Mouse (Mus musculus) limb, embryonic 14.5 days (tissue): ENCODE measurements around the gene Zer1. TPM values are rescaled to one million over a fixed set of nuclear protein-coding genes. Genes with fewer than 3 reads are reported as not detected.
A peak's percentile ranks its signal among the peaks of the same experiment; 100 is the strongest.

Experiments used
- ATAC-seq: fragments of 200-750 bp; cut with Nextera tagmentation; 2 replicates; pipeline ENCODE4 v1.8.0; 2017; ENCODE audit warnings: low read depth, moderate number of reproducible peaks, moderate TSS enrichment; ENCODE audit not compliant: low FRiP score
- DNase-seq: peaks from one replicate; pipeline ENCODE4 v3.0.0-alpha.2; 2015; ENCODE audit warnings: low spot score
- H3K27ac ChIP-seq: fragments of 300-500 bp; sonication (generic); replicated peaks from 2 replicates; pipeline ENCODE4 v1.5.1; 2014; ENCODE audit warnings: low read depth, mild to moderate bottlenecking, low read length, moderate library complexity, mixed read lengths
- H3K27me3 ChIP-seq: fragments of 300-500 bp; sonication (generic); 2 replicates; pipeline ENCODE4 v1.6.1; 2014; ENCODE audit warnings: low read length, mixed read lengths; ENCODE audit not compliant: control insufficient read depth, insufficient read depth
- H3K36me3 ChIP-seq: fragments of 300-500 bp; sonication (generic); 2 replicates; pipeline ENCODE4 v1.6.1; 2014; ENCODE audit warnings: mild to moderate bottlenecking, low read length, moderate library complexity, mixed read lengths; ENCODE audit not compliant: control insufficient read depth, insufficient read depth
- H3K4me1 ChIP-seq: fragments of 300-500 bp; sonication (generic); 2 replicates; pipeline ENCODE4 v1.6.1; 2014; ENCODE audit warnings: antibody characterized with exemption, low read length, mixed read lengths; ENCODE audit not compliant: control insufficient read depth, insufficient read depth
- H3K4me2 ChIP-seq: fragments of 300-500 bp; sonication (generic); replicated peaks from 2 replicates; pipeline ENCODE4 v1.6.1; 2014; ENCODE audit warnings: low read depth, mild to moderate bottlenecking, low read length, moderate library complexity; ENCODE audit not compliant: severe bottlenecking
- H3K4me3 ChIP-seq: fragments of 300-500 bp; sonication (generic); replicated peaks from 2 replicates; pipeline ENCODE4 v1.5.1; 2014; ENCODE audit warnings: low read length
- H3K9ac ChIP-seq: fragments of 300-500 bp; sonication (generic); 2 replicates; pipeline ENCODE4 v1.6.1; 2014; ENCODE audit warnings: mild to moderate bottlenecking, low read depth, low read length, moderate library complexity; ENCODE audit not compliant: severe bottlenecking
- H3K9me3 ChIP-seq: fragments of 300-500 bp; sonication (generic); 2 replicates; pipeline ENCODE4 v1.6.1; 2016; ENCODE audit warnings: low read length; ENCODE audit not compliant: control insufficient read depth
- POLR2A ChIP-seq: fragments of 200-500 bp; IDR thresholded peaks from 2 replicates; pipeline ENCODE4 v1.8.0; 2012; ENCODE audit warnings: inconsistent platforms, mild to moderate bottlenecking, moderate library complexity, borderline replicate concordance; ENCODE audit not compliant: insufficient read depth, insufficient read length; ENCODE audit errors: extremely low read depth
- WGBS: fragments of 180-500 bp; shearing (Covaris S2); extraction: QIAGEN DNeasy Blood & Tissue Kit; methylation state at CpG from one replicate; pipeline ENCODE4 v1.1.7; 2014; 5-methylcytosine and 5-hydroxymethylcytosine counted together
- polyA plus RNA-seq, 2 experiments: library from polyadenylated mRNA; depleted of rRNA in 1 of 2; stranded (reverse) in 1 of 2; unstranded in 1 of 2; fragments of >200 nt; fragmentation: Nextera tagmentation in 1 of 2; extraction: Ambion mirVana in 1 of 2; gene quantifications; 2 replicates each; pipeline versions ENCODE4 v1.2.1 to v1.2.3; 2012 to 2014

Zer1 gene
- polyA plus RNA-seq, 2 experiments, result 9.7 to 60.3 TPM

- Histone ChIP-seq H3K4me2 (peak overlapping the region; percentile 82), H3K4me1 (peaks cover 5% of the 10 kb centered on the region; the same call in 1 of the 2 replicates), H3K27ac (peak overlapping the region; percentile 50), H3K36me3 (peaks cover 38% of the 10 kb centered on the region), H3K9me3 (no peaks in the 10 kb centered on the region), H3K27me3 (no peaks in the 10 kb centered on the region), H3K4me3 (peak overlapping the region; percentile 64), H3K9ac (peak overlapping the region; percentile 60)
- no peak for ATAC-seq
- no peak for TF ChIP-seq POLR2A
- 4% methylated on average over 13 of the region's 13 CpGs for WGBS
- no peak for DNase-seq
These were observed 30.2 kb downstream of the Zer1 start for GRCm38 (mm10) chr2:30094208-30094588.

- H3K27ac ChIP-seq, result peak within 1 kb of the TSS; percentile 50
- H3K27me3 ChIP-seq, result no peaks in the 10 kb centered on the region
- H3K36me3 ChIP-seq, result peaks cover 33% of the 10 kb centered on the region
- under 1% methylated on average over 40 of the region's 51 CpGs for WGBS
- ATAC-seq (peak; percentile 96), DNase-seq (peak; percentile 94)
- TF ChIP-seq POLR2A, result peak; percentile 37; the same call in 1 of the 2 replicates
- H3K4me2 ChIP-seq, result peak within 1 kb of the TSS; percentile 82
- peak within 1 kb of the TSS; percentile 64 for H3K4me3 ChIP-seq
- H3K9me3 ChIP-seq, result no peaks in the 10 kb centered on the region
- H3K9ac ChIP-seq, result peak within 1 kb of the TSS; percentile 60
- H3K4me1 ChIP-seq, result peaks cover 5% of the 10 kb centered on the region; the same call in 1 of the 2 replicates
These were observed 30.7 kb downstream of the Zer1 start, which contains the start of gene Zdhhc12 for GRCm38 (mm10) chr2:30093471-30094207. Zdhhc12 (minus strand) TSS chr2:30093648.

DNA sequence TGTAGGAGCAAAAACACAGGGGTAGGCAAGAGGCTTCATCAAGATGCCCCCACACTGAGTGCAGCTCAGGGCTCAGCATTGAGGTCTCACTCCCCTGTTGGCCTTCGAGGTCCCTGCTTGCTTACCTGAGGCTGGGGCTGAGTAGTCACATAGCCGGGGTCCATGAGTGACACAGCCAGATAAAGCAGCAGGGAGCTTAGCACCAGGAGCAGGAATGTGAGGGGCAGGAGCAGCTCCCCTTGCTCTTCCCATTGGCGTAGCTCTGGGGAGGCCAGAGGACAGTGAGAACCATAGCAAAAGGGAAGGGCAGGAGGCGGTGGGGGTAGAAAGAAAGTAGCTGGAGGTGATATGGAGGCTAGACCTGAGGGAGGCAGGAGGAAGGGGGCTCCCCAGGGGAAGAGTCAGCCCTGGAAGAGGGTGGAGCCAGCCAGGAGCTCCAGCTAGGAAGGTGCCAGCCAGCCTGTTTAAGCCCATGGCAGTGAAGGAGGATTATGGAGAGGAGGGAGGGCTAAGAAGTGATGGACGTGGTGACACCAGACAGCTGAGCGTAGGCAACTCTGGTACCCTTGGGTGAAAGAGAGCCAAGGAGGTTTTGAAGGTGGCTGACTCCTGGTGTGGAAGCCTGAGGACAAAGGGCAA lies 32.0 kb downstream of the Zer1 start:
- ATAC-seq (no peak), DNase-seq (no peak)
- no peaks in the 10 kb centered on the region for H3K27me3 ChIP-seq
- no peaks in the 10 kb centered on the region for H3K9me3 ChIP-seq
- no peak for TF ChIP-seq POLR2A
- peak overlapping the region; percentile 64 for H3K4me3 ChIP-seq
- 50% methylated on average over 6 of the region's 6 CpGs for WGBS
- H3K27ac ChIP-seq, result no peak overlapping the region
- peak overlapping the region; percentile 82 for H3K4me2 ChIP-seq
- no peak overlapping the region for H3K9ac ChIP-seq
- peaks cover 5% of the 10 kb centered on the region; the same call in 1 of the 2 replicates for H3K4me1 ChIP-seq
- peaks cover 23% of the 10 kb centered on the region for H3K36me3 ChIP-seq

GRCm38 (mm10) chr2:30091521-30091920 lies 32.9 kb downstream of the Zer1 start:
- no peak for TF ChIP-seq POLR2A
- peaks cover 5% of the 10 kb centered on the region; the same call in 1 of the 2 replicates for H3K4me1 ChIP-seq
- DNase-seq, result no peak
- H3K27me3 ChIP-seq, result no peaks in the 10 kb centered on the region
- H3K9ac ChIP-seq, result no peak overlapping the region
- ATAC-seq, result no peak
- WGBS, result 96% methylated on average over 12 of the region's 12 CpGs
- no peak overlapping the region for H3K4me2 ChIP-seq
- peaks cover 18% of the 10 kb centered on the region for H3K36me3 ChIP-seq
- no peak overlapping the region for H3K4me3 ChIP-seq
- H3K9me3 ChIP-seq, result no peaks in the 10 kb centered on the region
- no peak overlapping the region for H3K27ac ChIP-seq

- DNase-seq, result no peak
- WGBS, result 91% methylated on average over 4 of the region's 4 CpGs
- ATAC-seq, result no peak
- Histone ChIP-seq H3K36me3 (peaks cover 16% of the 10 kb centered on the region), H3K9me3 (no peaks in the 10 kb centered on the region), H3K9ac (no peak overlapping the region), H3K4me3 (no peak overlapping the region), H3K27me3 (no peaks in the 10 kb centered on the region), H3K4me1 (no peaks in the 10 kb centered on the region), H3K4me2 (no peak overlapping the region), H3K27ac (no peak overlapping the region)
- no peak for TF ChIP-seq POLR2A
These were observed 37.1 kb downstream of the Zer1 start for GRCm38 (mm10) chr2:30087310-30087709.
